Comparison of ENCODE assay signal across 27 mouse cellular contexts in the genomic region with DNA sequence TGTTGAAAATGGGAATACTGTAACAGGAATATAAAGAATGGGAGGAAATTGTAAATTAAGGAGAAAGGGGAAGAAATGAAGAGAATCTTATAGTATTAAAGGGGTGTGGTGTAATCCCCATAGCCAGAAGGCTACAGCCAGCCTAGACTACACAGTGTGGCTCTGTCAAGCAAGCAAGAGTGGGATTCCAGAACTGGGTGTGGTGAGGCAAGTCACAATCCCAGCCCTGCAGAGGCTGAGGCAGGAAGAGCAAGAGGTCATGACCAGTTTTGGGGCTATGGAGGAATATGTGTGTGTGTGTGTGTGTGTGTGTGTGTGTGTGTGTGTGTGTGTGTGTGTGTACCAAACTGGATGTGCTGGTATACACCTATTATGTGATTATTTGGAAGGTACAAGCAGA. TPM values are rescaled to one million over a fixed set of nuclear protein-coding genes. Genes with fewer than 3 reads are reported as not detected.
DNase-seq lines count a peak whose midpoint lies in the region; ATAC-seq and TF ChIP-seq lines count a peak whose summit lies in the region.
"Had no signal": no experiment of that assay in that cellular context is flagged by ENCODE, and none has a peak within 500 bp of the region (broad histone marks: within the 10 kb centered on the region; RNA-seq: fewer than 3 reads in every experiment).

No protein-coding gene starts in this region.

- H3K4me1 ChIP-seq in forebrain, embryonic 14.5 days (ENCODE audit: control insufficient read depth, insufficient read depth, low read length) = peaks cover 11% of the 10 kb centered on the region
- H3K4me1 ChIP-seq in forebrain, embryonic 16.5 days (replicated peaks; ENCODE audit: control insufficient read depth, insufficient read depth, low read length) = peaks cover 13% of the 10 kb centered on the region
- H3K4me1 ChIP-seq in midbrain, embryonic 10.5 days = peaks cover 17% of the 10 kb centered on the region
- H3K4me1 ChIP-seq in midbrain, postnatal 0 days (ENCODE audit: insufficient read depth, low read length) = peaks cover 4% of the 10 kb centered on the region; the same call in 1 of the 2 replicates
- H3K4me1 ChIP-seq in midbrain, embryonic 16.5 days (ENCODE audit: control insufficient read depth, insufficient read depth, low read length) = peaks cover 15% of the 10 kb centered on the region
- peaks cover 20% of the 10 kb centered on the region for H3K4me1 ChIP-seq in heart, embryonic 10.5 days
- peaks cover 12% of the 10 kb centered on the region for H3K4me1 ChIP-seq in kidney, embryonic 16.5 days (ENCODE audit: insufficient read depth, low read length)

- ATAC-seq in forebrain, embryonic 14.5 days = no peak
- ATAC-seq in forebrain, embryonic 16.5 days = no peak
- ATAC-seq in midbrain, postnatal 0 days (ENCODE audit: low FRiP score) = no peak
- ATAC-seq in midbrain, embryonic 16.5 days = no peak
- ATAC-seq in kidney, embryonic 16.5 days (ENCODE audit: low FRiP score, low TSS enrichment) = no peak
- ATAC-seq: intestine, postnatal 0 days had no signal

- H3K4me3 ChIP-seq in forebrain, embryonic 14.5 days (ENCODE audit: low read depth, low read length) = no peak overlapping the region
- H3K4me3 ChIP-seq in forebrain, embryonic 16.5 days (replicated peaks; ENCODE audit: low read length) = no peak overlapping the region
- no peak overlapping the region for H3K4me3 ChIP-seq in midbrain, embryonic 10.5 days
- no peak overlapping the region for H3K4me3 ChIP-seq in midbrain, postnatal 0 days (ENCODE audit: low read depth, low read length)
- no peak overlapping the region for H3K4me3 ChIP-seq in midbrain, embryonic 16.5 days (ENCODE audit: low read depth, low read length)
- no peak overlapping the region for H3K4me3 ChIP-seq in heart, embryonic 10.5 days
- H3K4me3 ChIP-seq in kidney, embryonic 16.5 days (ENCODE audit: low read length) = no peak overlapping the region

- H3K27me3 ChIP-seq in forebrain, embryonic 14.5 days (replicated peaks; ENCODE audit: control insufficient read depth, insufficient read depth, low read length) = no peaks in the 10 kb centered on the region
- no peaks in the 10 kb centered on the region for H3K27me3 ChIP-seq in forebrain, embryonic 16.5 days (replicated peaks; ENCODE audit: control insufficient read depth, insufficient read depth, low read length)
- no peaks in the 10 kb centered on the region for H3K27me3 ChIP-seq in midbrain, embryonic 10.5 days (ENCODE audit: low read depth, poor library complexity, severe bottlenecking)
- no peaks in the 10 kb centered on the region for H3K27me3 ChIP-seq in midbrain, postnatal 0 days (ENCODE audit: insufficient read depth, low read length)
- H3K27me3 ChIP-seq in midbrain, embryonic 16.5 days (ENCODE audit: control insufficient read depth, insufficient read depth, low read depth, low read length) = no peaks in the 10 kb centered on the region
- H3K27me3 ChIP-seq in heart, embryonic 10.5 days (ENCODE audit: insufficient read depth, poor library complexity, severe bottlenecking) = no peaks in the 10 kb centered on the region
- no peaks in the 10 kb centered on the region for H3K27me3 ChIP-seq in kidney, embryonic 16.5 days (ENCODE audit: insufficient read depth, low read length)
- H3K27me3 ChIP-seq: hindbrain, embryonic 13.5 days; limb, embryonic 13.5 days; lung, embryonic 15.5 days; neural tube, embryonic 13.5 days had no signal

- peak overlapping the region; percentile 73; the same call in 1 of the 2 replicates for H3K27ac ChIP-seq in forebrain, embryonic 14.5 days (ENCODE audit: low read depth, low read length)
- no peak overlapping the region for H3K27ac ChIP-seq in forebrain, embryonic 16.5 days (ENCODE audit: low read length)
- 0 out of 2 replicates have a peak overlapping the region, but pooled peaks have one; percentile 25 for H3K27ac ChIP-seq in midbrain, embryonic 10.5 days (replicated peaks)
- no peak overlapping the region for H3K27ac ChIP-seq in midbrain, postnatal 0 days (ENCODE audit: low read depth, low read length)
- H3K27ac ChIP-seq in midbrain, embryonic 16.5 days (ENCODE audit: low read length) = peak overlapping the region; percentile 88
- H3K27ac ChIP-seq in heart, embryonic 10.5 days = no peak overlapping the region
- H3K27ac ChIP-seq in kidney, embryonic 16.5 days (ENCODE audit: low read length) = no peak overlapping the region
- H3K27ac ChIP-seq: limb, embryonic 13.5 days; lung, embryonic 15.5 days; stomach, embryonic 15.5 days had no signal

- H3K36me3 ChIP-seq in forebrain, embryonic 14.5 days (ENCODE audit: control insufficient read depth, insufficient read depth, low read length) = peaks cover 9% of the 10 kb centered on the region
- H3K36me3 ChIP-seq in forebrain, embryonic 16.5 days (ENCODE audit: control insufficient read depth, insufficient read depth) = peaks cover 4% of the 10 kb centered on the region
- H3K36me3 ChIP-seq in midbrain, embryonic 10.5 days = peaks cover 11% of the 10 kb centered on the region
- H3K36me3 ChIP-seq in midbrain, postnatal 0 days (ENCODE audit: insufficient read depth, low read length) = peaks cover 9% of the 10 kb centered on the region
- H3K36me3 ChIP-seq in midbrain, embryonic 16.5 days (ENCODE audit: control insufficient read depth, insufficient read depth, low read length) = peaks cover 1% of the 10 kb centered on the region
- H3K36me3 ChIP-seq in heart, embryonic 10.5 days = peaks cover 11% of the 10 kb centered on the region
- H3K36me3 ChIP-seq in kidney, embryonic 16.5 days (ENCODE audit: insufficient read depth, low read length) = peaks cover 5% of the 10 kb centered on the region; the same call in 1 of the 2 replicates

- no peaks in the 10 kb centered on the region for H3K9me3 ChIP-seq in forebrain, embryonic 14.5 days (replicated peaks; ENCODE audit: control insufficient read depth, low read length)
- no peaks in the 10 kb centered on the region for H3K9me3 ChIP-seq in forebrain, embryonic 16.5 days (ENCODE audit: control insufficient read depth, low read length)
- H3K9me3 ChIP-seq in midbrain, embryonic 10.5 days (replicated peaks) = no peaks in the 10 kb centered on the region
- no peaks in the 10 kb centered on the region for H3K9me3 ChIP-seq in midbrain, postnatal 0 days (ENCODE audit: low read length)
- H3K9me3 ChIP-seq in midbrain, embryonic 16.5 days (replicated peaks; ENCODE audit: control insufficient read depth, low read length, poor library complexity, severe bottlenecking) = no peaks in the 10 kb centered on the region
- H3K9me3 ChIP-seq in heart, embryonic 10.5 days = no peaks in the 10 kb centered on the region
- H3K9me3 ChIP-seq in kidney, embryonic 16.5 days (ENCODE audit: low read length) = no peaks in the 10 kb centered on the region
- H3K9me3 ChIP-seq: G1E; hindbrain, embryonic 13.5 days; limb, embryonic 13.5 days; lung, embryonic 15.5 days; neural tube, embryonic 13.5 days; stomach, embryonic 15.5 days had no signal

- H3K9ac ChIP-seq in forebrain, embryonic 14.5 days (ENCODE audit: low read length) = no peak overlapping the region
- no peak overlapping the region for H3K9ac ChIP-seq in forebrain, embryonic 16.5 days (replicated peaks; ENCODE audit: low read depth, low read length)
- H3K9ac ChIP-seq in midbrain, postnatal 0 days (replicated peaks; ENCODE audit: low read length, poor library complexity, severe bottlenecking) = no peak overlapping the region
- no peak overlapping the region for H3K9ac ChIP-seq in midbrain, embryonic 16.5 days (ENCODE audit: low read depth, low read length)
- H3K9ac ChIP-seq in kidney, embryonic 16.5 days (replicated peaks; ENCODE audit: low read length) = no peak overlapping the region
- H3K9ac ChIP-seq: hindbrain, embryonic 13.5 days; limb, embryonic 13.5 days; lung, embryonic 15.5 days; stomach, embryonic 15.5 days had no signal

- no peak for TF ChIP-seq CTCF in midbrain, postnatal 0 days (IDR thresholded peaks at IDR 0.05)

- DNase-seq in forebrain, embryonic 14.5 days (ENCODE audit: low spot score) = no peak
- no peak for DNase-seq in midbrain, embryonic 10.5 days (ENCODE audit: low spot score)
- DNase-seq in midbrain, postnatal 0 days (ENCODE audit: low spot score) = no peak
- peak; percentile 96 for DNase-seq in R1 (ENCODE audit: low read depth, low spot score)
- no peak for DNase-seq in heart, embryonic 10.5 days (ENCODE audit: low spot score)
- DNase-seq: adrenal gland, postnatal 14 days; cerebellum, adult 2 months; cerebellum, postnatal 14 days; gastrocnemius, postnatal 14 days; heart, postnatal 4 days; kidney, adult 9 months; kidney, postnatal 14 days had no signal

- H3K4me2 ChIP-seq in forebrain, embryonic 14.5 days (ENCODE audit: low read length) = no peak overlapping the region
- H3K4me2 ChIP-seq in forebrain, embryonic 16.5 days (ENCODE audit: low read length) = no peak overlapping the region
- no peak overlapping the region for H3K4me2 ChIP-seq in midbrain, postnatal 0 days (ENCODE audit: low read depth, low read length, poor library complexity, severe bottlenecking)
- no peak overlapping the region for H3K4me2 ChIP-seq in midbrain, embryonic 16.5 days (ENCODE audit: low read length)
- no peak overlapping the region for H3K4me2 ChIP-seq in kidney, embryonic 16.5 days (replicated peaks; ENCODE audit: low read depth, low read length)

RNA-seq across cellular contexts. Expression of gene Ap1s1, which starts 1.1 kb away (rescaled TPM):
- polyA plus RNA-seq in forebrain, embryonic 14.5 days (2014; fragmentation: Nextera tagmentation; extraction: Ambion mirVana) = 242 and 250 TPM in 2 replicates
- polyA plus RNA-seq in forebrain, embryonic 16.5 days (2015; fragmentation: Nextera tagmentation; extraction: Ambion mirVana) = 252 and 272 TPM in 2 replicates
- polyA plus RNA-seq in midbrain, embryonic 10.5 days (2016; fragmentation: Nextera tagmentation; extraction: Ambion mirVana) = 209 and 228 TPM in 2 replicates
- total RNA-seq in midbrain, postnatal 0 days (2014; rRNA removed) = 139 and 144 TPM in 2 replicates
- 308 and 311 TPM in 2 replicates for polyA plus RNA-seq in midbrain, postnatal 0 days (2015; fragmentation: Nextera tagmentation; extraction: Ambion mirVana)
- polyA plus RNA-seq in midbrain, embryonic 16.5 days (2015; fragmentation: Nextera tagmentation; extraction: Ambion mirVana) = 296 and 303 TPM in 2 replicates
- 177 and 178 TPM in 2 replicates for polyA plus RNA-seq in heart, embryonic 10.5 days (2016; fragmentation: Nextera tagmentation; extraction: Ambion mirVana)
- polyA plus RNA-seq in kidney, embryonic 16.5 days (2015; fragmentation: Nextera tagmentation; extraction: Ambion mirVana) = 201 TPM in 2 replicates

RNA-seq across cellular contexts. Expression of gene Vgf, which starts 20.8 kb away (rescaled TPM):
- polyA plus RNA-seq in forebrain, embryonic 14.5 days (2014; fragmentation: Nextera tagmentation; extraction: Ambion mirVana) = 2.7 and 3.8 TPM in 2 replicates
- 3.9 and 4.3 TPM in 2 replicates for polyA plus RNA-seq in forebrain, embryonic 16.5 days (2015; fragmentation: Nextera tagmentation; extraction: Ambion mirVana)
- 0.35 and 0.39 TPM in 2 replicates for polyA plus RNA-seq in midbrain, embryonic 10.5 days (2016; fragmentation: Nextera tagmentation; extraction: Ambion mirVana)
- total RNA-seq in midbrain, postnatal 0 days (2014; rRNA removed) = 103 and 154 TPM in 2 replicates
- 46.8 and 49.1 TPM in 2 replicates for polyA plus RNA-seq in midbrain, postnatal 0 days (2015; fragmentation: Nextera tagmentation; extraction: Ambion mirVana)
- polyA plus RNA-seq in midbrain, embryonic 16.5 days (2015; fragmentation: Nextera tagmentation; extraction: Ambion mirVana) = 12.6 and 15.6 TPM in 2 replicates
- not detected in 2 replicates for polyA plus RNA-seq in heart, embryonic 10.5 days (2016; fragmentation: Nextera tagmentation; extraction: Ambion mirVana)
- 0.24 and 0.28 TPM in 2 replicates for polyA plus RNA-seq in kidney, embryonic 16.5 days (2015; fragmentation: Nextera tagmentation; extraction: Ambion mirVana)
- total RNA-seq: gastrocnemius, postnatal 14 days; granulocyte monocyte progenitor cell, adult 5-6 weeks; heart, postnatal 4 days; megakaryocyte progenitor cell, adult 5-6 weeks had no signal
- polyA plus RNA-seq: CD4-positive, CD25-positive, alpha-beta regulatory T cell, adult 4 months; heart, embryonic 16.5 days had no signal

RNA-seq across cellular contexts. Expression of gene Serpine1, which starts 25.1 kb away (rescaled TPM):
- 0.14 and 0.28 TPM in 2 replicates for polyA plus RNA-seq in forebrain, embryonic 14.5 days (2014; fragmentation: Nextera tagmentation; extraction: Ambion mirVana)
- 0.11 and 0.15 TPM in 2 replicates for polyA plus RNA-seq in forebrain, embryonic 16.5 days (2015; fragmentation: Nextera tagmentation; extraction: Ambion mirVana)
- polyA plus RNA-seq in midbrain, embryonic 10.5 days (2016; fragmentation: Nextera tagmentation; extraction: Ambion mirVana) = 0.07 and 0.11 TPM in 2 replicates
- 3.3 and 3.7 TPM in 2 replicates for total RNA-seq in midbrain, postnatal 0 days (2014; rRNA removed)
- polyA plus RNA-seq in midbrain, postnatal 0 days (2015; fragmentation: Nextera tagmentation; extraction: Ambion mirVana) = 0.06 and 0.30 TPM in 2 replicates
- polyA plus RNA-seq in midbrain, embryonic 16.5 days (2015; fragmentation: Nextera tagmentation; extraction: Ambion mirVana) = 0.25 and 0.41 TPM in 2 replicates
- polyA plus RNA-seq in heart, embryonic 10.5 days (2016; fragmentation: Nextera tagmentation; extraction: Ambion mirVana) = 0.07 and 0.51 TPM in 2 replicates
- polyA plus RNA-seq in kidney, embryonic 16.5 days (2015; fragmentation: Nextera tagmentation; extraction: Ambion mirVana) = 0.29 and 0.53 TPM in 2 replicates
- total RNA-seq: granulocyte monocyte progenitor cell, adult 5-6 weeks had no signal
- polyA plus RNA-seq: erythroblast, embryonic 14.5 days had no signal

RNA-seq across cellular contexts. Expression of gene Znhit1, which starts 59.2 kb away (rescaled TPM):
- polyA plus RNA-seq in forebrain, embryonic 14.5 days (2014; fragmentation: Nextera tagmentation; extraction: Ambion mirVana) = 125 and 136 TPM in 2 replicates
- 107 and 131 TPM in 2 replicates for polyA plus RNA-seq in forebrain, embryonic 16.5 days (2015; fragmentation: Nextera tagmentation; extraction: Ambion mirVana)
- polyA plus RNA-seq in midbrain, embryonic 10.5 days (2016; fragmentation: Nextera tagmentation; extraction: Ambion mirVana) = 102 and 105 TPM in 2 replicates
- 85.4 and 100 TPM in 2 replicates for total RNA-seq in midbrain, postnatal 0 days (2014; rRNA removed)
- polyA plus RNA-seq in midbrain, postnatal 0 days (2015; fragmentation: Nextera tagmentation; extraction: Ambion mirVana) = 153 and 176 TPM in 2 replicates
- 136 and 144 TPM in 2 replicates for polyA plus RNA-seq in midbrain, embryonic 16.5 days (2015; fragmentation: Nextera tagmentation; extraction: Ambion mirVana)
- polyA plus RNA-seq in heart, embryonic 10.5 days (2016; fragmentation: Nextera tagmentation; extraction: Ambion mirVana) = 92.7 and 103 TPM in 2 replicates
- 90.5 and 97.7 TPM in 2 replicates for polyA plus RNA-seq in kidney, embryonic 16.5 days (2015; fragmentation: Nextera tagmentation; extraction: Ambion mirVana)

Comparison
In these comparisons a context has a peak if more than half of its experiments do, and no peak if none do; other contexts are left out.
1. H3K27ac ChIP-seq: peak in forebrain, embryonic 14.5 days (single experiment), midbrain, embryonic 10.5 days (single experiment) and midbrain, embryonic 16.5 days (single experiment); none in forebrain, embryonic 16.5 days (single experiment), midbrain, postnatal 0 days (single experiment), heart, embryonic 10.5 days (single experiment) and kidney, embryonic 16.5 days (single experiment).